8 mouse cellular contexts compared by ENCODE assay signal in the genomic region with DNA sequence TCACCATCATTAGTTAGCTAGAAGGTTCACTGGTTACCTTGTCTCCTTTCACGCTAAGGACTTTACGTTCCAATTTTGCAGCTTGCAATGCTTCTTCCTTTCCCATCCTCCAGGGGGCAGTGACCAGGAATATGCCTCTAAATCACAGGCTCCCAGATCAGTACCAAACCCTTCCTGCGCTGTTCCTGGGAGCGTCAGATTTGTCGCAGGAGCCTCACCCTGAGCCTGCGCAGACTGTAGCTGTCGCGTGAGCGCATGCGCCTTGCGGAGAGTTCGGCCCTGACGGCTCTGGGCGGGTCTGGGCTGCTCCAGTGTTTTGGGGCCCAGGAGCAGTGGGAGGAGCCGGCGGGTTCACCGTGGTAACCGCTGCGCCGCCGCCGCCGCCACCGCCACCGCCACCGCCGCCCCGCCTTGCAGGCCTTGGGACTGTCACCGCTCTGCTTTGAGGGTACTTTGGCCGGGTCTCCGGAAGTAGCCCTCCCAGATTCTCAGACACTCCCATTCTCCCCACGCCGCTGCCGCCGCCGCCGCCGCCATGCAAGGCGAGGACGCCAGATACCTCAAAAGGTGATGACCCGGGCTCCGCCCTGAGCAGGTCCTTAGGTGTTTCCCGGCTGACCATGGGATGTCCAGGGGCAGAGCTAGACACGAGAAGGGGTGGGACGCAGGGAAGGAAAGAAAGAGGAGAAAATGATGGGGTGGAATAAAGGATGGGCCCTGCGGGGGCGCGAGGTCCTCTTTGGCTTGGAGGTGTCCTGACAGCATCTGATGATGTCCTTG. TPM values are rescaled to one million over a fixed set of nuclear protein-coding genes. Genes with fewer than 3 reads are reported as not detected.
A peak's percentile ranks its signal among the peaks of the same experiment; 100 is the strongest.
DNase-seq lines count a peak whose midpoint lies in the region; ATAC-seq lines count a peak whose summit lies in the region.

A gene (plus strand): TSS at position 248 of the 780 bp plus-strand sequence.

- peak within 1 kb of the TSS; percentile 65 for H3K4me2 ChIP-seq in hindbrain, embryonic 16.5 days (ENCODE audit: low read length)

- H3K79me2 ChIP-seq in macrophage (ENCODE audit: inconsistent target): no peaks in the 10 kb centered on the region

- under 1% methylated on average over 35 of the region's 48 CpGs for WGBS in hindbrain, embryonic 16.5 days
- WGBS in macrophage (ENCODE audit: missing documents): 2% methylated on average over 35 of the region's 48 CpGs

- H3K9me3 ChIP-seq in hindbrain, embryonic 16.5 days (ENCODE audit: control insufficient read depth, low read length): peaks cover 8% of the 10 kb centered on the region

- no peaks in the 10 kb centered on the region for H3K27me3 ChIP-seq in hindbrain, embryonic 16.5 days (replicated peaks; ENCODE audit: control insufficient read depth, insufficient read depth, low read length)

- peak within 1 kb of the TSS; percentile 87 for H3K9ac ChIP-seq in hindbrain, embryonic 16.5 days (ENCODE audit: low read depth, low read length)

- ATAC-seq in hindbrain, embryonic 16.5 days: peak; percentile 100

- H3K4me1 ChIP-seq in hindbrain, embryonic 16.5 days (ENCODE audit: control insufficient read depth, insufficient read depth, low read depth, low read length): no peaks in the 10 kb centered on the region

- H3K36me3 ChIP-seq in hindbrain, embryonic 16.5 days (ENCODE audit: control insufficient read depth, insufficient read depth, low read length): peaks cover 6% of the 10 kb centered on the region
- no peaks in the 10 kb centered on the region for H3K36me3 ChIP-seq in macrophage (ENCODE audit: inconsistent target)

- peak; percentile 95 for DNase-seq in WW6 (ENCODE audit: low read depth, low spot score)
- DNase-seq in cerebellum, postnatal 4 days (ENCODE audit: low spot score in 2 of 2): peak; percentile 92 to 96
- DNase-seq in gastrocnemius, adult 18-20 months (ENCODE audit: low spot score): peak; percentile 99
- peak; percentile 98 to 99 for DNase-seq in left cerebral cortex, adult 18-20 months (ENCODE audit: low spot score in 2 of 2)
- DNase-seq in right cerebral cortex, adult 18-20 months: peak; percentile 99
- DNase-seq in urinary bladder, postnatal 10 days (ENCODE audit: low spot score): peak; percentile 88

- H3K4me3 ChIP-seq in hindbrain, embryonic 16.5 days (ENCODE audit: low read length): peak within 1 kb of the TSS; percentile 81
- peak within 1 kb of the TSS; percentile 80 for H3K4me3 ChIP-seq in macrophage (ENCODE audit: inconsistent target)

- H3K27ac ChIP-seq in hindbrain, embryonic 16.5 days (ENCODE audit: low read depth, low read length): peak within 1 kb of the TSS; percentile 85
- no peak within 1 kb of the TSS for H3K27ac ChIP-seq in macrophage

RNA-seq across cellular contexts. Expression of the gene that starts here (rescaled TPM):
- 10 to 100 TPM; 20.0 to 22.9 TPM for total RNA-seq in gastrocnemius, adult 18-20 months (2021)
- 135 TPM in 2 replicates for polyA plus RNA-seq in hindbrain, embryonic 16.5 days (2015; fragmentation: Nextera tagmentation; extraction: Ambion mirVana)
- total RNA-seq in left cerebral cortex, adult 18-20 months (2021): 100 to 1,000 TPM; 195 to 203 TPM
- total RNA-seq in macrophage (2018; cell fraction: chromatin; rRNA removed): 10 to 100 TPM in 18 of 26 experiments, 1 to 10 TPM in 8; 3.4 to 21.2 (median 12.4) TPM
- total RNA-seq in macrophage (2018; cell fraction: cytosol; rRNA removed): 10 to 100 TPM in 24 of 26 experiments, 1 to 10 TPM in 2; 9.4 to 20.9 (median 13.7) TPM
- total RNA-seq in macrophage (2018; cell fraction: nucleus; rRNA removed): 10 to 100 TPM in 16 of 26 experiments, 1 to 10 TPM in 10; 4.1 to 18.5 (median 10.9) TPM
- polyA plus RNA-seq in macrophage (2018): 11.3 to 16.0 TPM (median 11.6 TPM) in 3 replicates

Comparison
In these comparisons a context has a peak if more than half of its experiments do, and no peak if none do; other contexts are left out.
1. RNA of the gene that starts here (total RNA-seq): 195 to 203 TPM in left cerebral cortex, adult 18-20 months; 20.0 to 22.9 TPM in gastrocnemius, adult 18-20 months; every median in the first group is over 4 times any median in the second.
2. Peak in every context shown above with its lines, with median percentiles within 50 percentile points of each other: DNase-seq.